ENCODE assay signal across 8 mouse cellular contexts in the genomic region with DNA sequence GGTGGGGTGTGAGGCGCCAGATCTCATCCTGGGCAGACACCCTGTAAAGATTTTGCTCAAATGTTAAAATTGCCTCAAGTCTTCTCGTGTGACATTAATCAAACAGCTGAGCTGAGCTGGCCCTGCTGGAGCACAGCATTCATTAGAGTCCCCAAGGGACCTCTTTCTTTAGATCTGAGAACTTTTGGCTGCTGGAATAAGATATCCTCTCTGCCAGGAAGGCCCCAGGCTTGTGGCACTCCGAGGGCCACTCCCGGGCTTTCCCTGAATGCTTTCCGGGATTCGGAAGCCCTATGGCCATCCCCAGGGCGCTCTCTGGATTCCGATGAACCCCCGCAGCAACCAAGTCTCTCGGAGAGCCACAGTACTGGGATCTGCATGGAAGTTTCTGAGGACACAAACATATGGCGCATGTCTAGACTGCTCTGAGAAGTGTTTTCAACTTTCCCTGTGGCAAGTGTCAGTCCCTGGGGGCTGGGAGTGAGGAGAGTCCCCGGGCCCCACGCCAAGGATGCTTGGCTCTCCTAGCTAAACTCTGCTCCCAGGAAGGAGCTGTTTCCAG. TPM values are rescaled to one million over a fixed set of nuclear protein-coding genes. Genes with fewer than 3 reads are reported as not detected.
A peak's percentile ranks its signal among the peaks of the same experiment; 100 is the strongest.
DNase-seq lines count a peak whose midpoint lies in the region; ATAC-seq lines count a peak whose summit lies in the region.

No protein-coding gene starts in this region.

- H3K27me3 ChIP-seq in embryonic facial prominence, embryonic 14.5 days (replicated peaks; ENCODE audit: control insufficient read depth, insufficient read depth, low read length) = no peaks in the 10 kb centered on the region

- DNase-seq in adrenal gland, adult 2 months = peak; percentile 39
- DNase-seq in adrenal gland, adult 8-10 months = no peak
- peak; percentile 90 for DNase-seq in embryonic facial prominence, embryonic 14.5 days (ENCODE audit: low spot score)
- peak; percentile 70 to 86 for DNase-seq in heart, adult 9 months (ENCODE audit: low spot score in 2 of 2)
- peak; percentile 48 for DNase-seq in kidney, adult 18-20 months
- peak; percentile 11 to 23 for DNase-seq in lung, adult 18-20 months
- DNase-seq in ovary, postnatal 14 days (ENCODE audit: low spot score) = peak; percentile 53
- no peak for DNase-seq in yolk sac, embryonic 10.5 days (ENCODE audit: low spot score)

- peak; percentile 80 for ATAC-seq in embryonic facial prominence, embryonic 14.5 days (ENCODE audit: low read depth)

- peak overlapping the region; percentile 20; the same call in 1 of the 2 replicates for H3K4me3 ChIP-seq in embryonic facial prominence, embryonic 14.5 days (ENCODE audit: low read depth, low read length)

- H3K4me1 ChIP-seq in embryonic facial prominence, embryonic 14.5 days (ENCODE audit: control insufficient read depth, insufficient read depth, low read length) = peaks cover 13% of the 10 kb centered on the region

- 5% methylated on average over 13 of the region's 13 CpGs for WGBS in embryonic facial prominence, embryonic 14.5 days

- H3K9me3 ChIP-seq in embryonic facial prominence, embryonic 14.5 days (ENCODE audit: control insufficient read depth, low read length) = no peaks in the 10 kb centered on the region

- peak overlapping the region; percentile 28 for H3K9ac ChIP-seq in embryonic facial prominence, embryonic 14.5 days (ENCODE audit: low read depth, low read length)

- peak overlapping the region; percentile 73 for H3K27ac ChIP-seq in embryonic facial prominence, embryonic 14.5 days (replicated peaks; ENCODE audit: low read depth, low read length)

- H3K4me2 ChIP-seq in embryonic facial prominence, embryonic 14.5 days (ENCODE audit: low read depth, low read length) = peak overlapping the region; percentile 55

- H3K36me3 ChIP-seq in embryonic facial prominence, embryonic 14.5 days (ENCODE audit: control insufficient read depth, insufficient read depth, low read length) = no peaks in the 10 kb centered on the region

RNA-seq across cellular contexts. Expression of a gene that starts 10.8 kb away (rescaled TPM):
- under 1 TPM in 1 of 2 experiments, not detected in 1; 0.10 TPM for total RNA-seq in adrenal gland, adult 2 months (2021)
- 0.02 TPM in 2 replicates for polyA plus RNA-seq in adrenal gland, adult 2 months (2012; rRNA removed)
- under 1 TPM; 0.03 to 0.25 (median 0.15) TPM for total RNA-seq in adrenal gland, adult 8-10 months (2022)
- polyA plus RNA-seq in embryonic facial prominence, embryonic 14.5 days (2014; fragmentation: Nextera tagmentation; extraction: Ambion mirVana) = 1.3 and 1.4 TPM in 2 replicates

Comparison
In these comparisons a context has a peak if more than half of its experiments do, and no peak if none do; other contexts are left out.
1. DNase-seq: peak in adrenal gland, adult 2 months (single experiment), embryonic facial prominence, embryonic 14.5 days (single experiment), heart, adult 9 months (2 of 2), kidney, adult 18-20 months (single experiment), lung, adult 18-20 months (2 of 2) and ovary, postnatal 14 days (single experiment); none in adrenal gland, adult 8-10 months (single experiment) and yolk sac, embryonic 10.5 days (single experiment).